Mouse (Mus musculus) forebrain, embryonic 13.5 days (tissue): ENCODE data around the gene Dnm3. TPM values are rescaled to one million over a fixed set of nuclear protein-coding genes. Genes with fewer than 3 reads are reported as not detected.
A peak's percentile ranks its signal among the peaks of the same experiment; 100 is the strongest.

ENCODE experiments used
- ATAC-seq: fragments of 200-750 bp; cut with Nextera tagmentation; 2 replicates; pipeline ENCODE4 v1.8.0; 2017
- H3K27ac ChIP-seq: fragments of 300-500 bp; sonication (generic); 2 replicates; pipeline ENCODE4 v1.5.1; 2015; ENCODE audit warnings: inconsistent platforms, mild to moderate bottlenecking, moderate library complexity
- H3K27me3 ChIP-seq: fragments of 300-500 bp; sonication (generic); 2 replicates; pipeline ENCODE4 v1.6.1; 2015; ENCODE audit warnings: mild to moderate bottlenecking, inconsistent platforms
- H3K36me3 ChIP-seq: fragments of 300-500 bp; sonication (generic); 2 replicates; pipeline ENCODE4 v1.6.1; 2015; ENCODE audit warnings: mild to moderate bottlenecking, inconsistent platforms; ENCODE audit not compliant: poor library complexity, severe bottlenecking
- H3K4me1 ChIP-seq: fragments of 300-500 bp; sonication (generic); 2 replicates; pipeline ENCODE4 v1.6.1; 2015; ENCODE audit warnings: inconsistent platforms
- H3K4me2 ChIP-seq: fragments of 300-500 bp; sonication (generic); 2 replicates; pipeline ENCODE4 v1.6.1; 2015; ENCODE audit warnings: inconsistent platforms, mild to moderate bottlenecking, moderate library complexity
- H3K4me3 ChIP-seq: fragments of 300-500 bp; sonication (generic); 2 replicates; pipeline ENCODE4 v1.5.1; 2015; ENCODE audit warnings: mild to moderate bottlenecking, inconsistent platforms
- H3K9ac ChIP-seq: fragments of 300-500 bp; sonication (generic); 2 replicates; pipeline ENCODE4 v1.6.1; 2015; ENCODE audit warnings: mild to moderate bottlenecking, inconsistent platforms
- H3K9me3 ChIP-seq: fragments of 300-500 bp; sonication (generic); replicated peaks from 2 replicates; pipeline ENCODE4 v1.6.1; 2016; ENCODE audit warnings: inconsistent platforms
- WGBS: fragments of 180-500 bp; shearing (Covaris S2); methylation state at CpG from one replicate; pipeline ENCODE4 v1.1.7; 2015; 5-methylcytosine and 5-hydroxymethylcytosine counted together
- polyA plus RNA-seq: library from polyadenylated mRNA; unstranded; fragments of >200 nt; fragmentation: Nextera tagmentation; extraction: Ambion mirVana; gene quantifications from 2 replicates; pipeline ENCODE4 v1.2.1, GENCODE M21; 2015

The Dnm3 gene
- polyA plus RNA-seq, 1 experiment from 2014 or later = 15.1 TPM

GRCm38 (mm10) chr1:162158486-162158885 lies 319.3 kb downstream of the Dnm3 start:
- H3K27ac ChIP-seq = no peak overlapping the region

DNA sequence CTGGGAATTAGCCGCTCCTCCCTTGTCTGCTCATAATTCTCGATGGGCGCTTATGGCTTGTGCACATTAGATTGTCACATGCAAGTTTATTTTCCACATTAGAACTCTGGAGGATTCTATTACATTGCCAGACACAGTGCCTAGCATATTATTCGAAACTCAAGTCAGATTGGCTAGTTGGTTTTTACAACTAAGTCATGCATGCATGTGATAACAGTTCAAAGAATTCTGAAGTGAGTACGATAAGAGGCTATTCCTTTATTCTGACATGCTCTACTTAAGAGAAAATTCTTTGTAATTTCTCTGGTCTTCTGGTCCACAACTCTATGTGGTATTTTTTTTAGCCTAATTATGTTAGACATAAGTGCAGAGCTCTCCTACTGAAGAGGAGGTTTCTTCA lies 320.2 kb downstream of the Dnm3 start:
- ATAC-seq = no peak
- H3K27me3 ChIP-seq = no peaks in the 10 kb centered on the region
- no peak overlapping the region for H3K27ac ChIP-seq
- no peaks in the 10 kb centered on the region for H3K36me3 ChIP-seq
- 92% methylated on average over 5 of the region's 5 CpGs for WGBS
- H3K9ac ChIP-seq = no peak overlapping the region
- H3K9me3 ChIP-seq = no peaks in the 10 kb centered on the region
- H3K4me2 ChIP-seq = no peak overlapping the region
- H3K4me3 ChIP-seq = no peak overlapping the region
- no peaks in the 10 kb centered on the region for H3K4me1 ChIP-seq

More at GRCm38 (mm10) chr1:162158486-162158885, 319.3 kb downstream of the Dnm3 start:
- WGBS = 76% methylated on average over 2 of the region's 2 CpGs
- H3K4me1 ChIP-seq = no peaks in the 10 kb centered on the region
- H3K4me2 ChIP-seq = no peak overlapping the region
- no peaks in the 10 kb centered on the region for H3K36me3 ChIP-seq
- no peaks in the 10 kb centered on the region for H3K27me3 ChIP-seq
- no peak overlapping the region for H3K9ac ChIP-seq
- no peak overlapping the region for H3K4me3 ChIP-seq
- no peaks in the 10 kb centered on the region for H3K9me3 ChIP-seq
- ATAC-seq = no peak

DNA sequence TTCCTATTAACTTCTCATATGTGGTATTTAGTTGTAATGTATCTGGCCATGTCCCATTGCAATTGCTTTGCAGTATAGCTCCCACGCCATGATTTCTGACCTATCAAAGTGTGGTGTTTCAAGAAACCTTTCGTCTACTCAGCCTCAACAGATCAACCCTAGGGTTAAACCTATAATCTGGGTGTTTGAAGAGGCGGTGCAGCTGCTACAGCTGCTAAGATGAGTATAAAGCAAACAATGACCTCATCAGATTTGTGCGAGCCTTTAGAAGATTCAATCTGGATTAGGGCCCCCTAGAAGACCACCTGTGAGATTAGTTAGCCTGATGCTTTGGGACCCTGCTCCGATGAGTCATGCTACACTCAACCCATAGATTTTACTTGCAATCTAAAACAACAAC lies 321.0 kb downstream of the Dnm3 start:
- 63% methylated on average over 5 of the region's 5 CpGs for WGBS
- ATAC-seq = no peak
- Histone ChIP-seq H3K27me3 (no peaks in the 10 kb centered on the region), H3K4me1 (no peaks in the 10 kb centered on the region), H3K27ac (no peak overlapping the region), H3K9ac (no peak overlapping the region), H3K4me3 (no peak overlapping the region), H3K4me2 (no peak overlapping the region), H3K9me3 (no peaks in the 10 kb centered on the region), H3K36me3 (no peaks in the 10 kb centered on the region)

- Histone ChIP-seq H3K27me3 (no peaks in the 10 kb centered on the region), H3K4me2 (no peak overlapping the region), H3K27ac (no peak overlapping the region), H3K4me3 (no peak overlapping the region), H3K4me1 (no peaks in the 10 kb centered on the region), H3K9ac (no peak overlapping the region), H3K36me3 (no peaks in the 10 kb centered on the region), H3K9me3 (no peaks in the 10 kb centered on the region)
- ATAC-seq = no peak
- WGBS = 88% methylated on average over 3 of the region's 3 CpGs
Measured at GRCm38 (mm10) chr1:162155546-162155945, 322.3 kb downstream of the Dnm3 start.

DNA sequence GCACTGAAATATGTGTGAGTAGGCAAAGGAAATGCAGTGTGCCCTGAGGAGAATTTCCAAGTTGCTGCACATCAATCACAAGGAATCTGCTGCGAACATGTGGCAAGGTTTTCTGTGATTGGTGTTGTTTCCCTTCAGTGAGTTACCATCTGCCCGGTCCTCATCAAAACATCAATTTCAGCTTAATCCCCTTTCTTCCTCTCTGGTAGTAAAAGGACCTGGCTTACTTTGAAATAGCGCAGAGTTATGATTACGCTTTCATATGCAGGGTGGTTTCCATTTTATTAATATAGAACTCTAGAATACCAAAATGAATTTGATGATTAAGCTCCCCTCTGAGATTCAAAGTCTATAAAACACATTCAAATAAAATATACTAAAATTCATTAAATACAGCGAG lies 324.7 kb downstream of the Dnm3 start:
- H3K27me3 ChIP-seq = no peaks in the 10 kb centered on the region
- no peaks in the 10 kb centered on the region for H3K9me3 ChIP-seq
- no peak overlapping the region for H3K4me3 ChIP-seq
- H3K4me1 ChIP-seq = no peaks in the 10 kb centered on the region
- H3K27ac ChIP-seq = no peak overlapping the region
- no peaks in the 10 kb centered on the region for H3K36me3 ChIP-seq
- no peak overlapping the region for H3K4me2 ChIP-seq
- ATAC-seq = no peak
- no peak overlapping the region for H3K9ac ChIP-seq
- 84% methylated on average over 5 of the region's 5 CpGs for WGBS

DNA sequence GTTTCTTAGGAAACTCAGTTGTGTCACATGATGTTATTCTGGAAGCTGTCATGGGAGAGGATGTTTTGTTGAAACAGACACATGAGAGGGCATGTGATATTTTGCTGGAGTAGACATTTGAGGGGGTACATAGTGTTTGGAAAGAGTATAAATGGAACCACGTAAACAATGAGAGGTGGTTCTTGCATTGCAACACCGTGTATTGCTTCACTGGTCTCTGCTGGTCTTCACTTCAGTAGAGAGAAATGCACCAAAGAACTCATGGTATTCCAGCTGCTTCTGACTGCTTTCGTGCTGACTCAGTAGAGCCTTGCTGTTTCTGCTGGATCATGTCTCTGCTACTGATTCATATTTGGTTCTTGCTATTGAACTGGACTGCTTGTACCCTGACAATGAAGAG lies 328.1 kb downstream of the Dnm3 start:
- 87% methylated on average over 3 of the region's 3 CpGs for WGBS
- ATAC-seq = no peak
- Histone ChIP-seq H3K36me3 (no peaks in the 10 kb centered on the region), H3K27ac (no peak overlapping the region), H3K9ac (no peak overlapping the region), H3K27me3 (no peaks in the 10 kb centered on the region), H3K4me3 (no peak overlapping the region), H3K9me3 (no peaks in the 10 kb centered on the region), H3K4me1 (no peaks in the 10 kb centered on the region), H3K4me2 (no peak overlapping the region)

GRCm38 (mm10) chr1:162147554-162147953 lies 330.3 kb downstream of the Dnm3 start:
- Histone ChIP-seq H3K9ac (no peak overlapping the region), H3K27me3 (no peaks in the 10 kb centered on the region), H3K4me3 (no peak overlapping the region), H3K4me1 (no peaks in the 10 kb centered on the region), H3K9me3 (no peaks in the 10 kb centered on the region), H3K4me2 (no peak overlapping the region), H3K36me3 (no peaks in the 10 kb centered on the region), H3K27ac (no peak overlapping the region)
- WGBS = 93% methylated on average over 3 of the region's 3 CpGs
- no peak for ATAC-seq

DNA sequence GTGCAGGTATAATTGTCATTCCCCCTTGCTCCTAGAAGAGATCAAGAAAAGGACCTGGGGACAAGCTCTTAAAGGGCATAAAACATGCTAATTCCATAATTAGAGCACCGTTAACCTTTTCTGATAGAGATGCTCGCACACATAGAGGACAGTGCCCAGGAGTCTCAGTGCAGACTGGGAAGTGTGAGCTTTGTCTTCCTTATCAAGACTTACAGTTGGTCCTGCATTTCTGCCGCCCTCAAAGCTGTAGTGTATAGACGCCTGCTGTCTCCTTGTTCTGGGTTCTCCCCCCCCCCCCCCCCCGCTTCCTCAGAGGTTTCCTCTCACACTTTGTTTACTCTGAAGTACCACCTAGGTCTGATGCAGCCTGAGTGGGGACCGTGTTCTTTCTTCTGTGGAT lies 332.1 kb downstream of the Dnm3 start:
- no peak overlapping the region for H3K4me3 ChIP-seq
- H3K9me3 ChIP-seq = no peaks in the 10 kb centered on the region
- H3K27ac ChIP-seq = no peak overlapping the region
- H3K27me3 ChIP-seq = no peaks in the 10 kb centered on the region
- H3K9ac ChIP-seq = no peak overlapping the region
- no peaks in the 10 kb centered on the region for H3K36me3 ChIP-seq
- no peaks in the 10 kb centered on the region for H3K4me1 ChIP-seq
- ATAC-seq = no peak
- WGBS = 78% methylated on average over 5 of the region's 6 CpGs
- no peak overlapping the region for H3K4me2 ChIP-seq

DNA sequence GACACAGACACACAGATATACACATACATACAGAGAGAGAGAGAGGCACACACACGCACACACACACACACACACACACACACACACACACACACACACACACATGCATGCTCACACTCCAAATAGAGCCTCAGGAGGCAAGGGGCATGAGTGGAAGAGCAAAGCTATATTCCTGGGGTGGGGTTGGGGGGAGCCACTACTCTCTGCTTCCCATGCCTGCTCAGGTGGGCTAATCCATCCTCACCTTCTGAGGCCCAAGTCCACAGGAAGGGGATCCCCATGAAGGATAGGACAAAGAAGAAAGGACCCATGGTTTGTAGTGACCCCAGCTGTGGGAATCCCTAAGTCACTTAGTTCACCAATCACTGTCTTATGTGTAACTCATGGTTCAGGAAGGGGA lies 332.8 kb downstream of the Dnm3 start:
- H3K36me3 ChIP-seq = no peaks in the 10 kb centered on the region
- no peaks in the 10 kb centered on the region for H3K9me3 ChIP-seq
- no peaks in the 10 kb centered on the region for H3K27me3 ChIP-seq
- H3K4me1 ChIP-seq = no peaks in the 10 kb centered on the region
- no peak overlapping the region for H3K9ac ChIP-seq
- H3K27ac ChIP-seq = no peak overlapping the region
- no peak overlapping the region for H3K4me3 ChIP-seq
- ATAC-seq = no peak
- H3K4me2 ChIP-seq = no peak overlapping the region
- WGBS = 67% methylated on average over 1 of the region's 1 CpGs

GRCm38 (mm10) chr1:162143974-162144912 lies 333.6 kb downstream of the Dnm3 start:
- 50% methylated on average over 6 of the region's 6 CpGs for WGBS
- no peak overlapping the region for H3K9ac ChIP-seq
- H3K27me3 ChIP-seq = no peaks in the 10 kb centered on the region
- no peak overlapping the region for H3K4me2 ChIP-seq
- no peak overlapping the region for H3K27ac ChIP-seq
- no peak overlapping the region for H3K4me3 ChIP-seq
- no peaks in the 10 kb centered on the region for H3K36me3 ChIP-seq
- no peaks in the 10 kb centered on the region for H3K4me1 ChIP-seq
- 0 out of 2 replicates have a peak, but pooled peaks have one; percentile 19 for ATAC-seq
- no peaks in the 10 kb centered on the region for H3K9me3 ChIP-seq

GRCm38 (mm10) chr1:162142285-162142684 lies 335.5 kb downstream of the Dnm3 start:
- Histone ChIP-seq H3K4me2 (no peak overlapping the region), H3K4me1 (no peaks in the 10 kb centered on the region), H3K27ac (no peak overlapping the region), H3K4me3 (no peak overlapping the region), H3K9ac (no peak overlapping the region), H3K9me3 (no peaks in the 10 kb centered on the region), H3K36me3 (no peaks in the 10 kb centered on the region), H3K27me3 (no peaks in the 10 kb centered on the region)
- peak; percentile 41; the same call in 1 of the 2 replicates for ATAC-seq
- WGBS = 77% methylated on average over 7 of the region's 7 CpGs

GRCm38 (mm10) chr1:162136328-162136727 lies 341.5 kb downstream of the Dnm3 start:
- Histone ChIP-seq H3K4me2 (no peak overlapping the region), H3K27me3 (no peaks in the 10 kb centered on the region), H3K27ac (no peak overlapping the region), H3K9ac (no peak overlapping the region), H3K4me3 (no peak overlapping the region), H3K4me1 (peaks cover 4% of the 10 kb centered on the region; the same call in 1 of the 2 replicates), H3K9me3 (no peaks in the 10 kb centered on the region), H3K36me3 (no peaks in the 10 kb centered on the region)
- 28% methylated on average over 4 of the region's 4 CpGs for whole genome bisulfite sequencing
- ATAC-seq = no peak
